Mouse (Mus musculus): ENCODE results near the gene Nav1.

DNA sequence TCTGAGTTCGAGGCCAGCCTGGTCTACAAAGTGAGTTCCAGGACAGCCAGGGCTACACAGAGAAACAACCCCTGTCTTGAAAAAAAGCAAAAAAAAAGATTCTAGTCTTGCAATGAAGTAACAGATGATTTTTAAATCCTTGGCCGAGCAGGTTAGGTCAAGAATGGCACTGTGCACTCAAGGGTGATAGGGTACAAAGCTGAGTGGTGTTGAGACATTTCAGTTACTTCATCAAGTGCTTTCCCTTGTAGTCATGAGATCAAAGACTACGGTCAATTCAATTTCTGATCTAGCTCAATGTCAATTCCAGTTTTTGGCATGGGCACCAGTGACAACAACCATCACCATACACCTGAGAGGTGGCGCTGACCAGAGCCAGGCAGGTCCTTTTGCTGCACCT, 198.1 kb downstream of the Nav1 start:
- TF ChIP-seq CTCF (IDR thresholded peaks at IDR 0.05; ENCODE audit: low read depth, low read length) (no peak), POLR2A (IDR thresholded peaks at IDR 0.05; ENCODE audit: extremely low read depth, insufficient read depth, low read length) (no peak)

Measured in liver, adult 2 months (tissue).